28 mouse cellular contexts compared by ENCODE assay signal in genomic region chr13:96470556-96470955, GRCm38 (mm10). TPM values are rescaled to one million over a fixed set of nuclear protein-coding genes. Genes with fewer than 3 reads are reported as not detected.
A peak's percentile ranks its signal among the peaks of the same experiment; 100 is the strongest.
DNase-seq lines count a peak whose midpoint lies in the region; ATAC-seq and TF ChIP-seq lines count a peak whose summit lies in the region.
"Had no signal": no experiment of that assay in that cellular context is flagged by ENCODE, and none has a peak within 500 bp of the region (broad histone marks: within the 10 kb centered on the region; RNA-seq: fewer than 3 reads in every experiment).

No protein-coding gene starts in this region.

- no peak overlapping the region for H3K27ac ChIP-seq in intestine, embryonic 14.5 days (ENCODE audit: low read depth)
- H3K27ac ChIP-seq in intestine, embryonic 16.5 days (ENCODE audit: low read length), result no peak overlapping the region
- peak overlapping the region; percentile 36; the same call in 1 of the 2 replicates for H3K27ac ChIP-seq in lung, embryonic 15.5 days
- peak overlapping the region; percentile 55 for H3K27ac ChIP-seq in lung, postnatal 0 days (ENCODE audit: low read length)
- peak overlapping the region; percentile 50 for H3K27ac ChIP-seq in stomach, embryonic 16.5 days (ENCODE audit: low read length)
- H3K27ac ChIP-seq in forebrain, embryonic 12.5 days, result no peak overlapping the region
- H3K27ac ChIP-seq: embryonic facial prominence, embryonic 10.5 days; embryonic facial prominence, embryonic 12.5 days had no signal

- DNase-seq in intestine, embryonic 14.5 days (ENCODE audit: low spot score), result no peak
- DNase-seq in lung, postnatal 36 days, result no peak
- DNase-seq in lung, postnatal 0 days (ENCODE audit: low spot score), result peak; percentile 14
- DNase-seq in lung, postnatal 14 days, result no peak
- DNase-seq: adrenal gland, adult 8-10 months; adrenal gland, postnatal 14 days; adrenal gland, postnatal 36 days; B cell, adult 2 months; cerebellum, adult 11-12 months; cerebellum, adult 2 months; cerebellum, adult 9-10 months; cerebellum, postnatal 10 days; cerebellum, postnatal 25 days had no signal

- no peaks in the 10 kb centered on the region for H3K9me3 ChIP-seq in intestine, embryonic 14.5 days (ENCODE audit: control insufficient read depth, low read length)
- H3K9me3 ChIP-seq in intestine, embryonic 16.5 days (ENCODE audit: control insufficient read depth, low read length), result no peaks in the 10 kb centered on the region
- H3K9me3 ChIP-seq in lung, embryonic 15.5 days, result no peaks in the 10 kb centered on the region
- H3K9me3 ChIP-seq in lung, postnatal 0 days (ENCODE audit: low read length), result no peaks in the 10 kb centered on the region
- no peaks in the 10 kb centered on the region for H3K9me3 ChIP-seq in stomach, embryonic 16.5 days (replicated peaks; ENCODE audit: control insufficient read depth, low read length)
- no peaks in the 10 kb centered on the region for H3K9me3 ChIP-seq in forebrain, embryonic 12.5 days
- H3K9me3 ChIP-seq: embryonic facial prominence, embryonic 10.5 days; embryonic facial prominence, embryonic 12.5 days; G1E had no signal

- TF ChIP-seq CTCF in lung, postnatal 0 days (IDR thresholded peaks at IDR 0.05), result no peak

- H3K36me3 ChIP-seq in intestine, embryonic 14.5 days (ENCODE audit: control insufficient read depth, insufficient read depth, low read length), result no peaks in the 10 kb centered on the region
- H3K36me3 ChIP-seq in intestine, embryonic 16.5 days (ENCODE audit: control insufficient read depth, insufficient read depth, low read length), result no peaks in the 10 kb centered on the region
- no peaks in the 10 kb centered on the region for H3K36me3 ChIP-seq in lung, embryonic 15.5 days
- H3K36me3 ChIP-seq in lung, postnatal 0 days (ENCODE audit: insufficient read depth, low read length), result no peaks in the 10 kb centered on the region
- no peaks in the 10 kb centered on the region for H3K36me3 ChIP-seq in stomach, embryonic 16.5 days (ENCODE audit: control insufficient read depth, insufficient read depth, low read length)
- no peaks in the 10 kb centered on the region for H3K36me3 ChIP-seq in forebrain, embryonic 12.5 days (replicated peaks)
- H3K36me3 ChIP-seq: embryonic facial prominence, embryonic 10.5 days; embryonic facial prominence, embryonic 12.5 days; G1E had no signal

- H3K27me3 ChIP-seq in intestine, embryonic 14.5 days (replicated peaks; ENCODE audit: control insufficient read depth, insufficient read depth, low read length), result no peaks in the 10 kb centered on the region
- H3K27me3 ChIP-seq in intestine, embryonic 16.5 days (replicated peaks; ENCODE audit: control insufficient read depth, insufficient read depth, low read length), result no peaks in the 10 kb centered on the region
- no peaks in the 10 kb centered on the region for H3K27me3 ChIP-seq in lung, embryonic 15.5 days
- H3K27me3 ChIP-seq in lung, postnatal 0 days (replicated peaks; ENCODE audit: insufficient read depth, low read length), result no peaks in the 10 kb centered on the region
- no peaks in the 10 kb centered on the region for H3K27me3 ChIP-seq in stomach, embryonic 16.5 days (ENCODE audit: control insufficient read depth, insufficient read depth, low read length)
- no peaks in the 10 kb centered on the region for H3K27me3 ChIP-seq in forebrain, embryonic 12.5 days
- H3K27me3 ChIP-seq: CH12.LX had no signal

- no peak overlapping the region for H3K9ac ChIP-seq in intestine, embryonic 14.5 days (ENCODE audit: low read length)
- no peak overlapping the region for H3K9ac ChIP-seq in intestine, embryonic 16.5 days (ENCODE audit: low read depth, low read length)
- no peak overlapping the region for H3K9ac ChIP-seq in lung, embryonic 15.5 days
- no peak overlapping the region for H3K9ac ChIP-seq in lung, postnatal 0 days (replicated peaks; ENCODE audit: low read depth)
- no peak overlapping the region for H3K9ac ChIP-seq in stomach, embryonic 16.5 days (ENCODE audit: low read length)
- H3K9ac ChIP-seq in forebrain, embryonic 12.5 days, result no peak overlapping the region
- H3K9ac ChIP-seq: embryonic facial prominence, embryonic 12.5 days had no signal

- ATAC-seq in intestine, embryonic 14.5 days (replicated peaks; ENCODE audit: low FRiP score, low TSS enrichment, low read depth), result 0 out of 2 replicates have a peak, but pooled peaks have one; percentile 8
- no peak for ATAC-seq in intestine, embryonic 16.5 days
- no peak for ATAC-seq in lung, embryonic 15.5 days (ENCODE audit: borderline replicate concordance, extremely low read depth, low FRiP score, low TSS enrichment)
- ATAC-seq in lung, postnatal 0 days, result peak; percentile 60
- peak; percentile 71 for ATAC-seq in stomach, embryonic 16.5 days (ENCODE audit: insufficient read depth, low FRiP score)
- no peak for ATAC-seq in forebrain, embryonic 12.5 days (ENCODE audit: low FRiP score)
- ATAC-seq: activated CD4-positive, CD25-positive, alpha-beta regulatory T cell, adult 4 months; CD4-positive, CD25-positive, alpha-beta regulatory T cell, adult 4 months; forebrain, embryonic 14.5 days; Patski had no signal

- H3K4me1 ChIP-seq in intestine, embryonic 14.5 days (replicated peaks; ENCODE audit: control insufficient read depth, insufficient read depth, low read length), result 0 out of 2 replicates have a peak, but pooled peaks cover 5% of the 10 kb centered on the region
- no peaks in the 10 kb centered on the region for H3K4me1 ChIP-seq in intestine, embryonic 16.5 days (ENCODE audit: control insufficient read depth, insufficient read depth, low read length)
- H3K4me1 ChIP-seq in lung, embryonic 15.5 days, result no peaks in the 10 kb centered on the region
- H3K4me1 ChIP-seq in lung, postnatal 0 days (ENCODE audit: insufficient read depth, low read depth, low read length), result no peaks in the 10 kb centered on the region
- H3K4me1 ChIP-seq in stomach, embryonic 16.5 days (ENCODE audit: control insufficient read depth, insufficient read depth, low read length), result 0 out of 2 replicates have a peak, but pooled peaks cover 3% of the 10 kb centered on the region
- H3K4me1 ChIP-seq in forebrain, embryonic 12.5 days, result no peaks in the 10 kb centered on the region
- H3K4me1 ChIP-seq: embryonic facial prominence, embryonic 10.5 days; embryonic facial prominence, embryonic 12.5 days had no signal

- TF ChIP-seq EP300 in lung, postnatal 0 days (IDR thresholded peaks at IDR 0.05), result 0 out of 2 replicates have a peak, but pooled peaks have one; percentile 31

- WGBS in intestine, embryonic 14.5 days, result 47% methylated on average over 6 of the region's 6 CpGs
- WGBS in intestine, embryonic 16.5 days, result 46% methylated on average over 6 of the region's 6 CpGs
- WGBS in lung, embryonic 15.5 days, result 36% methylated on average over 6 of the region's 6 CpGs
- WGBS in lung, postnatal 0 days, result 40% methylated on average over 6 of the region's 6 CpGs
- 44% methylated on average over 6 of the region's 6 CpGs for WGBS in stomach, embryonic 16.5 days
- WGBS in forebrain, embryonic 12.5 days, result 87% methylated on average over 6 of the region's 6 CpGs

- H3K4me2 ChIP-seq in intestine, embryonic 14.5 days (ENCODE audit: low read length), result no peak overlapping the region
- H3K4me2 ChIP-seq in intestine, embryonic 16.5 days (ENCODE audit: low read depth, low read length), result no peak overlapping the region
- no peak overlapping the region for H3K4me2 ChIP-seq in lung, embryonic 15.5 days
- no peak overlapping the region for H3K4me2 ChIP-seq in lung, postnatal 0 days (replicated peaks; ENCODE audit: low read depth, low read length)
- H3K4me2 ChIP-seq in stomach, embryonic 16.5 days (ENCODE audit: low read depth, low read length), result no peak overlapping the region
- no peak overlapping the region for H3K4me2 ChIP-seq in forebrain, embryonic 12.5 days
- H3K4me2 ChIP-seq: embryonic facial prominence, embryonic 12.5 days had no signal

- H3K4me3 ChIP-seq in intestine, embryonic 14.5 days (ENCODE audit: low read depth, low read length), result no peak overlapping the region
- no peak overlapping the region for H3K4me3 ChIP-seq in intestine, embryonic 16.5 days (ENCODE audit: low read length)
- no peak overlapping the region for H3K4me3 ChIP-seq in lung, embryonic 15.5 days
- H3K4me3 ChIP-seq in lung, postnatal 0 days (ENCODE audit: low read depth, low read length), result no peak overlapping the region
- H3K4me3 ChIP-seq in stomach, embryonic 16.5 days (replicated peaks; ENCODE audit: low read length), result no peak overlapping the region
- no peak overlapping the region for H3K4me3 ChIP-seq in forebrain, embryonic 12.5 days (replicated peaks)
- H3K4me3 ChIP-seq: embryonic facial prominence, embryonic 10.5 days; embryonic facial prominence, embryonic 12.5 days had no signal

RNA-seq across cellular contexts. Expression of gene Ankdd1b, which starts 0.4 kb away (rescaled TPM):
- polyA plus RNA-seq in intestine, embryonic 14.5 days (2014; fragmentation: Nextera tagmentation; extraction: Ambion mirVana), result 0.16 and 0.23 TPM in 2 replicates
- 0.10 and 0.26 TPM in 2 replicates for polyA plus RNA-seq in intestine, embryonic 16.5 days (2015; fragmentation: Nextera tagmentation; extraction: Ambion mirVana)
- 0.19 TPM in 1 of 2 replicates, not detected in the other for polyA plus RNA-seq in lung, embryonic 15.5 days (2015; fragmentation: Nextera tagmentation; extraction: Ambion mirVana)
- 0.19 and 0.24 TPM in 2 replicates for polyA plus RNA-seq in lung, postnatal 0 days (2015; fragmentation: Nextera tagmentation; extraction: Ambion mirVana)
- 1.9 and 3.1 TPM in 2 replicates for polyA plus RNA-seq in stomach, embryonic 16.5 days (2015; fragmentation: Nextera tagmentation; extraction: Ambion mirVana)
- polyA plus RNA-seq in forebrain, embryonic 12.5 days (2016; fragmentation: Nextera tagmentation; extraction: Ambion mirVana), result not detected in 2 replicates
- polyA plus RNA-seq: activated CD4-positive, CD25-positive, alpha-beta regulatory T cell, adult 4 months; CD4-positive, CD25-positive, alpha-beta regulatory T cell, adult 4 months; forebrain, embryonic 11.5 days; forebrain, embryonic 14.5 days; G1E had no signal

RNA-seq across cellular contexts. Expression of gene Gm17622, which starts 20.0 kb away (rescaled TPM):
- not detected in 2 replicates for polyA plus RNA-seq in intestine, embryonic 14.5 days (2014; fragmentation: Nextera tagmentation; extraction: Ambion mirVana)
- not detected in 2 replicates for polyA plus RNA-seq in intestine, embryonic 16.5 days (2015; fragmentation: Nextera tagmentation; extraction: Ambion mirVana)
- not detected in 2 replicates for polyA plus RNA-seq in lung, embryonic 15.5 days (2015; fragmentation: Nextera tagmentation; extraction: Ambion mirVana)
- polyA plus RNA-seq in lung, postnatal 0 days (2015; fragmentation: Nextera tagmentation; extraction: Ambion mirVana), result not detected in 2 replicates
- polyA plus RNA-seq in stomach, embryonic 16.5 days (2015; fragmentation: Nextera tagmentation; extraction: Ambion mirVana), result not detected in 2 replicates
- not detected in 2 replicates for polyA plus RNA-seq in forebrain, embryonic 12.5 days (2016; fragmentation: Nextera tagmentation; extraction: Ambion mirVana)
- polyA plus RNA-seq: activated CD4-positive, CD25-positive, alpha-beta regulatory T cell, adult 4 months; CD4-positive, CD25-positive, alpha-beta regulatory T cell, adult 4 months; cerebellum, adult 2 months; cortical plate, adult 2 months; embryonic facial prominence, embryonic 10.5 days; embryonic facial prominence, embryonic 12.5 days; embryonic facial prominence, embryonic 14.5 days; forebrain, embryonic 11.5 days; forebrain, embryonic 14.5 days; G1E; Patski had no signal

Comparison
In these comparisons a context has a peak if more than half of its experiments do, and no peak if none do; other contexts are left out.
1. ATAC-seq: peak in intestine, embryonic 14.5 days (single experiment), lung, postnatal 0 days (single experiment) and stomach, embryonic 16.5 days (single experiment); none in intestine, embryonic 16.5 days (single experiment), lung, embryonic 15.5 days (single experiment) and forebrain, embryonic 12.5 days (single experiment).
2. H3K27ac ChIP-seq: peak in lung, embryonic 15.5 days (single experiment), lung, postnatal 0 days (single experiment) and stomach, embryonic 16.5 days (single experiment); none in intestine, embryonic 14.5 days (single experiment), intestine, embryonic 16.5 days (single experiment) and forebrain, embryonic 12.5 days (single experiment).